Mouse (Mus musculus): Measurements from ENCODE around the gene Kdelr1.

- TF ChIP-seq CTCF (IDR thresholded peaks at IDR 0.05; ENCODE audit: control insufficient read depth, insufficient read depth, insufficient read length), result no peak
- TF ChIP-seq CEBPB (IDR thresholded peaks at IDR 0.05; ENCODE audit: low read depth), result no peak
- TF ChIP-seq MAX (IDR thresholded peaks at IDR 0.05), result no peak
- TF ChIP-seq USF1 (IDR thresholded peaks at IDR 0.05; ENCODE audit: low read depth), result no peak
- TF ChIP-seq MYOG (IDR thresholded peaks at IDR 0.05; ENCODE audit: control insufficient read depth, extremely low read depth, insufficient read length), result no peak
- TF ChIP-seq MYOD1 (IDR thresholded peaks at IDR 0.05; ENCODE audit: control insufficient read depth, insufficient read length, low read depth), result no peak
- no peak for TF ChIP-seq FOSL1 (IDR thresholded peaks at IDR 0.05; ENCODE audit: insufficient read depth, low read length, poor library complexity, severe bottlenecking)
These were observed 57.1 kb downstream of the Kdelr1 start for GRCm38 (mm10) chr7:45929688-45930087.

Measured in C2C12 (cell line).